Mouse (Mus musculus): ENCODE data around the gene Ppip5k2. TPM values are rescaled to one million over a fixed set of nuclear protein-coding genes. Genes with fewer than 3 reads are reported as not detected.
A peak's percentile ranks its signal among the peaks of the same experiment; 100 is the strongest.

Ppip5k2 gene
- polyA plus RNA-seq, 1 experiment from 2014 or later: 55.3 TPM

DNA sequence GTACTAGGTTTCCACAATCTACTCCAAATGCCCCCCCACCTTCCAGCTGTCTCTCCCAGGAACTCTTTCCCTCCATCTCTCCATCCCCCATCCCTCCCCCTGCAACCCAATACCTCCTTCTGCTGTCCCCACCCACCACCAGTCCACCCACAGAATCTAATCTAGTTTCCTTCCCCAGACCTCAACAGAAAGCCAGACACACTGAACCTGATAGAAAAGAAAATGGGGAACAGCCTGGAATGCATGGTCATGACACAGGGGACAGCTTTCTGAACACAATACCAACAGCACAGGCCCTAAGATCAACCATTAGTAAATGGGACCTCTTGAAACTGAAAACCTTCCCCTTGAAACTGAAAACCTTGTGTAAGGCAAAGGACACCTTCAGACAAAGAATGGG is 76.4 kb downstream of the Ppip5k2 start:
- Histone ChIP-seq H3K4me2 (replicated peaks) (no peak overlapping the region), H3K9ac (no peak overlapping the region), H3K27me3 (replicated peaks) (no peaks in the 10 kb centered on the region), H3K4me1 (no peaks in the 10 kb centered on the region), H3K36me3 (no peaks in the 10 kb centered on the region), H3K27ac (no peak overlapping the region), H3K9me3 (no peaks in the 10 kb centered on the region), H3K4me3 (no peak overlapping the region)
- ATAC-seq (ENCODE audit: low FRiP score, low read depth): no peak

DNA sequence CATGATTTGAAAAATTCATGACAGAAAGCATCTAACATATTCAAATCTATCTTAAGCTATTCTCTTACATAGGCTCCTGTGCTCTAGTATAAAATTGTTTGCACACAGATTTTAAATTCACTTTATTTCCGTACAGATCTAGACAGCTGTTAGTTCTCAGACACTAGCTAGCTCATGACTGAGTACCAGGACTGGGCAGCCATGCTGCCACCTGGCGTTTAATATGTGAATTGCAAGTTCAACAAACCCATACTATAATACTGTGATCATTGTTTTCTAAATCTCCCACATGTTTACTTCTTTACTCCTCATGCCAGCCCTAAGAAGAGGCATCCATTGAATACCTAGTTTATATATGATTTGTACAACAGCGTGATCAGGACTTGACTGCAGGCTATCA is 81.5 kb downstream of the Ppip5k2 start:
- Histone ChIP-seq H3K9me3 (no peaks in the 10 kb centered on the region), H3K4me3 (no peak overlapping the region), H3K36me3 (no peaks in the 10 kb centered on the region), H3K4me1 (no peaks in the 10 kb centered on the region), H3K27me3 (replicated peaks) (no peaks in the 10 kb centered on the region), H3K27ac (no peak overlapping the region), H3K9ac (no peak overlapping the region), H3K4me2 (replicated peaks) (no peak overlapping the region)
- ATAC-seq (ENCODE audit: low FRiP score, low read depth): peak; percentile 70
- WGBS: 16% methylated on average over 3 of the region's 3 CpGs

DNA sequence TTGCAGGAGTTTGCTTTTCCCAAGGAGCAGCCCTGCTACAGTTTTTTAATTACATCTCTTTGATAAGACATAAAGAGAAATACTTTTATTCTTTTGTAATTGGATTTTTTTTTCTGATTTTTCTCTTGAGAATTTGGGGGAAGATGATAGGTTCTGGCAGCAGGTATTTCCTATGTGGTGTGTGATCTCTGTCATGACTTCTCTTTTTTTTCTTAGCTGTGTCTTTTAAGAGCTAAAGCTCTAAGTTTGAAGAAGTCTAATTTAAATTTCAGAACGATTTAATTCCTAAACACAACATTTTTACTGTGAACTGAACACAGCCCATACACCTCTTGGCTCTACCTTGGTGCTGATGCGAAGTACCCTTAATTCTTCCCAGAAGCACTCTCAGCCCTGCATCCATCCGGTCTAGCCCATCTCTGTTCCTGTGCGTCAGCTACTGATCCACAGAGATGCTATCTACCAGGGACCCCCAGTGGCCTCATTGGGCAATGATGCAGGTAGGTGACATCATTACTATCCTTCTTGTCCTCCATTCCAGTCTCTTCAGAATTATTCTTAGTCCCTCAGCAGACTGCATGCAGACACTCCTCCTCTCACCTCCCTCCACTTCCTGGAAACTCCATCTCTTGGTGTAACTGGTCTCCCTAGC is 93.6 kb downstream of the Ppip5k2 start:
- Histone ChIP-seq H3K27ac (no peak overlapping the region), H3K9ac (no peak overlapping the region), H3K9me3 (no peaks in the 10 kb centered on the region), H3K4me3 (no peak overlapping the region), H3K36me3 (no peaks in the 10 kb centered on the region), H3K27me3 (replicated peaks) (no peaks in the 10 kb centered on the region), H3K4me2 (replicated peaks) (no peak overlapping the region), H3K4me1 (no peaks in the 10 kb centered on the region)
- no peak for ATAC-seq (ENCODE audit: low FRiP score, low read depth)
- 80% methylated on average over 4 of the region's 4 CpGs for WGBS

DNA sequence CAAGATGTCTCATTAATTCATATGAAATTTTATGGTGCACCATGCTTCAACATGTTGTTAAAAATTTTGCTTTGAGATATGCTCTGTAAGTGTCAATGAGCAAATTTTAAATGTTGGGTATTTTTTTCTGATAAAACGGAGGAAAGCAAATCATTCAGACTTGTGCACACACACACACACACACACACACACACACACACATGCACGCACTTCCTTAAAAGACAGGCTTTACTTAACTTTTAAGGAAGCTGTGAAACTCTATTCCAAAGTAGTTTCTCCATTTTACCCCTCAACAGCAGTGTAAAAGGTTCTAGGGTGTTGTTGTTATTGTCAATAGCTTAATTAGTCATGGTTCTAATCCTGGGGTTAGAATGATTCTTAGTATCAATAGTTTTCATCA is 94.1 kb downstream of the Ppip5k2 start:
- Histone ChIP-seq H3K36me3 (no peaks in the 10 kb centered on the region), H3K4me3 (no peak overlapping the region), H3K9ac (no peak overlapping the region), H3K27ac (no peak overlapping the region), H3K27me3 (replicated peaks) (no peaks in the 10 kb centered on the region), H3K9me3 (no peaks in the 10 kb centered on the region), H3K4me1 (no peaks in the 10 kb centered on the region), H3K4me2 (replicated peaks) (no peak overlapping the region)
- no peak for ATAC-seq (ENCODE audit: low FRiP score, low read depth)
- WGBS: 70% methylated on average over 2 of the region's 2 CpGs

DNA sequence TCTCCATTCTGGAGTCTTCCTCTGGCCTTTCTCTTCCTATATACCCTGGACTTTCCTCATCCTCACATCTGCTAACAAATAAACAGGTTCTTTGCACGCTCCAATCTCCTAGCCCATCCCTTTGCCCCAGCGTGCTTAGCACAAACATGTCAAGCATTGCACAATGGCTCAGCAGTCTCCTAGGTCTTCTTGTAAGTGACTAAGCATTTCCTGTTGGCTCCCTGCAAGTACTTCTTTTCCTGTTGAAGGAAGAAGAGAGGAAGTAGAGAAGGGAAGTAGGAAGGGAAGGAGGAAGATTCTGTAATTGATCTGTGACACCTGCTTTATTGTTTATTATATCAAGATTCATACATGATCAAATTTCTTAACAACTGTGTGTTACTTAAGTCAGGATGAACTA is 97.4 kb downstream of the Ppip5k2 start:
- H3K27ac ChIP-seq: no peak overlapping the region
- no peaks in the 10 kb centered on the region for H3K4me1 ChIP-seq
- no peak overlapping the region for H3K4me2 ChIP-seq (replicated peaks)
- no peak for ATAC-seq (ENCODE audit: low FRiP score, low read depth)
- H3K36me3 ChIP-seq: no peaks in the 10 kb centered on the region
- no peaks in the 10 kb centered on the region for H3K9me3 ChIP-seq
- 82% methylated on average over 2 of the region's 2 CpGs for WGBS
- H3K27me3 ChIP-seq (replicated peaks): no peaks in the 10 kb centered on the region
- no peak overlapping the region for H3K4me3 ChIP-seq
- H3K9ac ChIP-seq: no peak overlapping the region

DNA sequence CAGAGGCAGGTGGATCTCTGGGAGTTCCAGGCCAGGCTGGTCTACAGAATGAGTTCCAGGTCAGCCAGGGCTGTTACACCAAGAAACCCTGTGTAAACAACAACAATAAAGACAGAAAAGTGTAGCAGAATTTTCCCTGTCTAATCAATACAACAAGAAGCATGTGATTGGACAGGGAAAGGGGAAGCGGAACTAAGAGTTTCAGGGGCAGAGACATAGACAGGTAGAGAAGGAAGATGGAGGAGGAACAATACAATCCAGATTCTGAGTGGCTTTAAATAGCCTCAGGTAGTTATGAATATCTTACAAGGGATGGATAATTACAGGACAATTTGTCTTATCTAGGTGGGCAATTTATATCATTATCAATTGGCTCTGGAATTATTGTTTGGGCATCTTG is 102.9 kb downstream of the Ppip5k2 start:
- WGBS: 93% methylated on average over 1 of the region's 1 CpGs

DNA sequence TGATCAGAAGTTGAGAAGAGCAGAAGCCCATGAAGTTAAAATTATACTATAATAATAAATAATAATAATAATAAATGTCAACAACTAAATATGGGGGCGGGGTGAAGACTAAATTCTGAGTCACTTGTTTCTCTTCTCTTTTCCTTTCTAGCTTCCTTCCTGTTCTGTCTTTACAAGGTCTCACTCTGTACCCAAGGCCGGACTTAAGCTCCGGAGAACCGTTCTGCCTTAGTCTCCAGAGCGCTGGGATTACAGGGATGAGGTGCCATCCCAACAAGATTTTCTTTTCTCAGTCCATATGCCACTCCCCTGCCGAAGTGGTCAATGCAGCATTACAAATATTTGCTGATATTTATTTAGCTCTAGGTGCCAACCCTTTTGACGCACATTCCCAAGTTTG is 107.9 kb downstream of the Ppip5k2 start:
- ATAC-seq (ENCODE audit: low FRiP score, low read depth): no peak
- Histone ChIP-seq H3K9me3 (no peaks in the 10 kb centered on the region), H3K9ac (peak overlapping the region; percentile 92), H3K4me1 (peaks cover 20% of the 10 kb centered on the region), H3K4me2 (replicated peaks) (peak overlapping the region; percentile 75), H3K4me3 (peak overlapping the region; percentile 89), H3K27ac (peak overlapping the region; percentile 94; the same call in 1 of the 2 replicates), H3K27me3 (replicated peaks) (no peaks in the 10 kb centered on the region), H3K36me3 (no peaks in the 10 kb centered on the region)
- WGBS: 20% methylated on average over 7 of the region's 7 CpGs

More for the DNA sequence above, 102.9 kb downstream of the Ppip5k2 start:
- Histone ChIP-seq H3K4me1 (no peaks in the 10 kb centered on the region), H3K9me3 (no peaks in the 10 kb centered on the region), H3K9ac (no peak overlapping the region), H3K27me3 (replicated peaks) (no peaks in the 10 kb centered on the region), H3K4me2 (replicated peaks) (no peak overlapping the region), H3K27ac (no peak overlapping the region), H3K36me3 (no peaks in the 10 kb centered on the region), H3K4me3 (no peak overlapping the region)
- ATAC-seq (ENCODE audit: low FRiP score, low read depth): no peak

DNA sequence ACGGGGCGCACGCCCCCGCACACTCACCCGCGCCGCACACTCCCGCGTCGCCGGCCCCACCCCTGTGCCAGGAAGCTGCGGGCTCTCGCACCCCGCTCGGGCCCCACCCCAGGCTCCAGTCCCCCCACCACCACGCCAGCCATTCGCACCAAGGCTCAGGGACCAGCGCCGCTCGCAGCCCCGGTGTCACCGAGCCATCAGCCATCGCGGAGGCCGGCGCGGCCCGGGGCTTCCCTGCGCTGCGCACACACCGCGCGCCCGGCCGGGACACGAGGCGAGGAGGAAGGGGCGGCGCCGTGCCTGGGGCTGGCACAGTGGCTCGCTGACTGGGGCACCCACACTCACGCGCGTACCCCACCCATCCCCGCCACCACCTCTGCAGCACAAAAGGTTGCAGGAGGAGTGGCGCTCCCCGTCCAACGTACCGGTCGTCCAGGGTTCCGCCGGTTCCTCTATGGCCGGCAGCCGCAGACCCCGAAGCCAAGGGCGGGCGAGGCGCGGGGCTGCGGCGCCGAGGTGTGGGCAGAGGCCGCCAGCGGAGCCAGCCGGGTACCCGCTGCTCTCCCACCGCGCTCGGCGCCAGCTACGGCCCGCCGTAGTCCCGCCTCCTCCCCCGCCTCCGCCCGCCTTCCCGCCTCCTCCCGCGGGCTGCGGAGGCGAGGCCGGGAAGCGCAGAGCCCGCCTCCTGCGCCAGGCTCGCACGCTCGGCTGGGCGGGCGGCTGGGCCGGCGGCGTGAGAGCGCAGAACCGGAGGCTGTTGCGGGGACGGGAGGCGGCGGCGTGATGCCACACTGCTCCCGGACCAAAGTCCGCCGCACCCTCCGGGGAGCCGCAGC is 108.6 kb downstream of the Ppip5k2 start, which contains the start of gene D1Ertd622e:
Gene D1Ertd622e (minus strand): TSS at position 669 of the 836 bp plus-strand sequence.
- H3K4me1 ChIP-seq: peaks cover 24% of the 10 kb centered on the region
- H3K9ac ChIP-seq: peak within 1 kb of the TSS; percentile 92
- H3K9me3 ChIP-seq: no peaks in the 10 kb centered on the region
- H3K36me3 ChIP-seq: no peaks in the 10 kb centered on the region
- H3K4me3 ChIP-seq: peak within 1 kb of the TSS; percentile 89
- peak; percentile 93 for ATAC-seq (ENCODE audit: low FRiP score, low read depth)
- 0% methylated on average over 98 of the region's 106 CpGs for WGBS
- peak within 1 kb of the TSS; percentile 75 for H3K4me2 ChIP-seq (replicated peaks)
- H3K27me3 ChIP-seq (replicated peaks): no peaks in the 10 kb centered on the region
- H3K27ac ChIP-seq: peak within 1 kb of the TSS; percentile 94

DNA sequence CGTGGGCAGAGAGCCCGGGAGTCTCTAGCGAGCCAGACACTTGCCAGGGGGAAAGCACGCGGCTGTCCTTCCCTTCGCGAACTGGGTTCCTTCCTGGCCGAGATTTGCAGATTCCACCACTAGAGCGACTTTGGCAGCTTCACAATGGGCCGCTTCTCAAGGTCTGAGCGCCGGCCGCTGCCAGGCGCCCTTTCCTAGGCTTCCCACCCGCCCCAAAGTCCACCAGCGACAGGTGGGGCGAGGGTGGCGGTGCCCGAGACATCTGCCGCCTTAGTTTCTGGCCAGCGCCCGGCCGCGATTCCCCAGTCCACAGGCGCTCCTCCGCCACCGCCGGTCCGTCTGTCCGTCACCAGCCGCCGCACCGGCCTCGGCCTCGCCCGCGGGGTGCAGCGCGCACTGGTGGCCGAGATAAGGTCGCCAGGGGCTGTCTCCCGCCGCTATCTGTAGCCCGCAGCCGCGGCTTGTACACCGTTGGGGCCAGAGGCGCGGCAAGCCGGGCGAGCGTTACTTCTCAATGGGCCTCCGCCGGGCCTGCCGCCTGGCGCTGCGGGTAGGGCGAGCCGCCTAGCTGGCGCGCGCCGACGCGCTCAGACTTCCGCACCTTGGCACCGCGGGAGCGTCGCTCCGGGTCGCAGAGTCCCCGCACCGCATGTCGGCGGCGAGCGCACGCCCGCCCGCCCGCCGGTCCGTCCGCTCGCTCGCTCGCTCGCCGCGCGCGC is 109.4 kb downstream of the Ppip5k2 start:
- WGBS: under 1% methylated on average over 90 of the region's 93 CpGs
- H3K4me3 ChIP-seq: peak overlapping the region; percentile 89
- peak overlapping the region; percentile 94 for H3K27ac ChIP-seq
- H3K4me2 ChIP-seq (replicated peaks): peak overlapping the region; percentile 75
- H3K27me3 ChIP-seq (replicated peaks): no peaks in the 10 kb centered on the region
- peak; percentile 14 for ATAC-seq (ENCODE audit: low FRiP score, low read depth)
- peaks cover 24% of the 10 kb centered on the region for H3K4me1 ChIP-seq
- no peaks in the 10 kb centered on the region for H3K9me3 ChIP-seq
- peak overlapping the region; percentile 92 for H3K9ac ChIP-seq
- H3K36me3 ChIP-seq: no peaks in the 10 kb centered on the region

DNA sequence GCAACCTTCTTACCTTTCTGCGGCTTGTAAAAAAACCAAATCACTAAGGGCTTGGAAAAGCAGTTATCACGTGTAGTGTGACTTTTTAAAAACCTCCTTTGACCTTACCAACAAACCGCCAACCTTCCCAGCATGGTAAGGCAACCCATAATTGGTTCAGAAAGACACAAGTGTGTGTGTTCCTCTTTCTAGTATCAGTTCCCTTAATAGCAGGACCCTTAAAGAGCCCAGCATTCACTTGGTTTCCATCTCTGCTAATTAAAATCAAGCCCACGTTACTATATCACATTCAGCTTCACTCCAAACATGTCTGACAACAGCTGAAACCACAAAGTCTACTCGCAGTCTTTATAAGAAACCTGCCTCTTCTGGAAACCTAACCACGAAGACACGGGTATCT is 110.8 kb downstream of the Ppip5k2 start:
- peaks cover 24% of the 10 kb centered on the region for H3K4me1 ChIP-seq
- peak overlapping the region; percentile 75 for H3K4me2 ChIP-seq (replicated peaks)
- no peaks in the 10 kb centered on the region for H3K9me3 ChIP-seq
- 0 out of 2 replicates have a peak overlapping the region, but pooled peaks have one; percentile 92 for H3K9ac ChIP-seq
- 61% methylated on average over 7 of the region's 7 CpGs for WGBS
- no peaks in the 10 kb centered on the region for H3K36me3 ChIP-seq
- no peak for ATAC-seq (ENCODE audit: low FRiP score, low read depth)
- H3K27me3 ChIP-seq (replicated peaks): no peaks in the 10 kb centered on the region
- H3K4me3 ChIP-seq: peak overlapping the region; percentile 89; the same call in 1 of the 2 replicates
- H3K27ac ChIP-seq: no peak overlapping the region

DNA sequence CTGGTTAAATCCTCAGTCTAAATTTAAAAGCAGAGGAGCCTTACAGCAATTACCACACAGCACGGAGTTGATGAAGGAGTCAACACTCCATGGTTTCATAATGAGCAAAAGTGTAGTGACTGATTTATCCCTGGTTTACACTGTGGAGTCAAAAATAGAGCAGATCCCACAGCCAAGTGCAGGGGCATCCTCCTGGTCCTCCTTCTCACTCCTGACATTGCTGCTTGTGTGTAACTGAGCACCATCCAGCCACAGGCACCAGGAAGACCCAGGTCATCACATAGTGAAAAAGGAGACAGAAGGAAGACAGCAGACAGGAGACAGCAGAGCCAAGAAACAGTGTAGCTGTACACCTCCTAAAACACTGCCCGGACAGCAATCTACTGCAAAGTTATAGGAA is 112.4 kb downstream of the Ppip5k2 start:
- no peak overlapping the region for H3K4me2 ChIP-seq (replicated peaks)
- H3K4me1 ChIP-seq: peaks cover 24% of the 10 kb centered on the region

DNA sequence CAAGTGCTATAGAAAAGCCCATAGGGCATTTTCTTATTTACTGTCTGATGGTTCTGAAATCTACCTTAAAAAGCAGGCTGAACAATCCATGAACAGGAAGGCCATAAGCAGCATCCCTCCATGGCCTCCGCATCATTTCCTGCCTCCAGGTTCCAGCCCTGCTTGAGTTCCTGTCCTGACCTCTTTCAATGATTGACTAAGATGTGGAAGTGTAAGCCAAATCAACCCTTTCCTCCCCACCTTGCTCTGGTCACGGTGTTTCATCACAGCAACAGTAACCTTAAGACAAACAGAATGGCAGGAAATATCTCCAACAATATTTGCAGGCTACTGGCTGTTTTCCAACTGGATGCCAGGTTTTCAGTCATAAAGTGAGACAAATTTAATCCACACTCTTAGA is 113.0 kb downstream of the Ppip5k2 start:
- H3K4me3 ChIP-seq: no peak overlapping the region
- WGBS: 78% methylated on average over 2 of the region's 2 CpGs
- H3K4me1 ChIP-seq: peaks cover 24% of the 10 kb centered on the region
- H3K4me2 ChIP-seq (replicated peaks): no peak overlapping the region
- no peaks in the 10 kb centered on the region for H3K36me3 ChIP-seq
- no peaks in the 10 kb centered on the region for H3K27me3 ChIP-seq (replicated peaks)
- H3K9me3 ChIP-seq: no peaks in the 10 kb centered on the region
- no peak overlapping the region for H3K27ac ChIP-seq
- no peak for ATAC-seq (ENCODE audit: low FRiP score, low read depth)
- no peak overlapping the region for H3K9ac ChIP-seq

More for the DNA sequence above, 112.4 kb downstream of the Ppip5k2 start:
- Histone ChIP-seq H3K9ac (0 out of 2 replicates have a peak overlapping the region, but pooled peaks have one; percentile 29), H3K27me3 (replicated peaks) (no peaks in the 10 kb centered on the region), H3K4me3 (no peak overlapping the region), H3K9me3 (no peaks in the 10 kb centered on the region), H3K27ac (no peak overlapping the region), H3K36me3 (no peaks in the 10 kb centered on the region)
- WGBS: 73% methylated on average over 2 of the region's 2 CpGs
- no peak for ATAC-seq (ENCODE audit: low FRiP score, low read depth)

Data from neural tube, embryonic 12.5 days (tissue).